Mouse (Mus musculus): ENCODE measurements around the gene Kctd19.

The Kctd19 gene

GRCm38 (mm10) chr8:105336373-105337130 is 76.8 kb downstream of the Kctd19 start:
- DNase-seq (ENCODE audit: low read depth, low spot score): no peak
